Mouse (Mus musculus) forebrain, embryonic 14.5 days (tissue): ENCODE results near the gene Gm5294. TPM values are rescaled to one million over a fixed set of nuclear protein-coding genes. Genes with fewer than 3 reads are reported as not detected.

Experiments
- ATAC-seq: fragments of 200-750 bp; cut with Nextera tagmentation; 2 replicates; pipeline ENCODE4 v1.8.0; 2017; ENCODE audit warnings: mild to moderate bottlenecking, moderate library complexity
- DNase-seq: peaks from one replicate; pipeline ENCODE4 v3.0.0-alpha.2; 2015; ENCODE audit warnings: low spot score
- H3K27ac ChIP-seq: fragments of 300-500 bp; sonication (generic); 2 replicates; pipeline ENCODE4 v1.5.1; 2014; ENCODE audit warnings: low read depth, mild to moderate bottlenecking, control low read depth, low read length, moderate library complexity
- H3K27me3 ChIP-seq: fragments of 300-500 bp; sonication (generic); replicated peaks from 2 replicates; pipeline ENCODE4 v1.6.1; 2014; ENCODE audit warnings: low read length, control low read depth, mixed read lengths; ENCODE audit not compliant: control insufficient read depth, insufficient read depth
- H3K36me3 ChIP-seq: fragments of 300-500 bp; sonication (generic); 2 replicates; pipeline ENCODE4 v1.6.1; 2014; ENCODE audit warnings: low read length, control low read depth; ENCODE audit not compliant: control insufficient read depth, insufficient read depth
- H3K4me1 ChIP-seq: fragments of 300-500 bp; sonication (generic); 2 replicates; pipeline ENCODE4 v1.6.1; 2014; ENCODE audit warnings: antibody characterized with exemption, low read length, control low read depth; ENCODE audit not compliant: control insufficient read depth, insufficient read depth
- H3K4me2 ChIP-seq: fragments of 300-500 bp; sonication (generic); 2 replicates; pipeline ENCODE4 v1.6.1; 2014; ENCODE audit warnings: mild to moderate bottlenecking, control low read depth, low read length
- H3K4me3 ChIP-seq: fragments of 300-500 bp; sonication (generic); 2 replicates; pipeline ENCODE4 v1.5.1; 2014; ENCODE audit warnings: low read depth, low read length, control low read depth
- H3K9ac ChIP-seq: fragments of 300-500 bp; sonication (generic); 2 replicates; pipeline ENCODE4 v1.6.1; 2014; ENCODE audit warnings: mild to moderate bottlenecking, low read length, control low read depth, moderate library complexity
- H3K9me3 ChIP-seq: fragments of 300-500 bp; sonication (generic); replicated peaks from 2 replicates; pipeline ENCODE4 v1.6.1; 2016; ENCODE audit warnings: low read length, control low read depth, mixed read lengths; ENCODE audit not compliant: control insufficient read depth
- WGBS: fragments of 180-500 bp; shearing (Covaris S2); extraction: QIAGEN DNeasy Blood & Tissue Kit; methylation state at CpG from one replicate; pipeline ENCODE4 v1.1.7; 2014; 5-methylcytosine and 5-hydroxymethylcytosine counted together
- polyA plus RNA-seq: library from polyadenylated mRNA; unstranded; fragments of >200 nt; fragmentation: Nextera tagmentation; extraction: Ambion mirVana; gene quantifications from 2 replicates; pipeline ENCODE4 v1.2.1, GENCODE M21; 2014

Gm5294 gene
- polyA plus RNA-seq, result not detected in 2 replicates

DNA sequence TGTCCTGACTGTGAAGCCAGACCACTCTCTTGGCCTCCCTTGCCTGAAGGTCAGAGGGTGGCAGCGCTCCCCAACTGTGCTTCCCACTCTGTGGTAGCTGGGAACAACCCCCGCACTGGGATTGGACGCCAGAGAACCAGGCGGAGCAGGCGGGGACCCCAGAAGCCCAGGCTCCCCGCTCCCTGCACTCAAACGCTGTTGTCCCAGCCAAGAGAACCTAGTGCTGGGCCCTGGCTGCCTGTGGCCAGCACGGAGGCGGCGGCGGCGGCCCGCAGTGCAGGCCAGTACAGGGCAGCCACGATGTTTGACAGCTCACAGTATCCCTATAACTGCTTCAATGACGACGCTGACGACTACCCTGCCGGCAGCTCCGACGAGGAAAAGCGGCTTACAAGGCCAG, at the start of gene Gm5294:
Gene Gm5294 (plus strand): TSS at position 301 of the 400 bp plus-strand sequence.
- Histone ChIP-seq H3K9me3 (no peaks in the 10 kb centered on the region), H3K27ac (no peak within 1 kb of the TSS), H3K9ac (no peak within 1 kb of the TSS), H3K4me2 (peak within 1 kb of the TSS; percentile 42), H3K36me3 (no peaks in the 10 kb centered on the region), H3K4me1 (no peaks in the 10 kb centered on the region), H3K4me3 (peak within 1 kb of the TSS; percentile 18; the same call in 1 of the 2 replicates), H3K27me3 (peaks cover 38% of the 10 kb centered on the region)
- no peak for DNase-seq
- no peak for ATAC-seq
- WGBS, result 6% methylated on average over 21 of the region's 21 CpGs

GRCm38 (mm10) chr5:138775096-138775495, 44.8 kb upstream of the Gm5294 start:
- H3K36me3 ChIP-seq, result peaks cover 62% of the 10 kb centered on the region
- WGBS, result 95% methylated on average over 5 of the region's 5 CpGs
- H3K4me3 ChIP-seq, result no peak overlapping the region
- H3K9ac ChIP-seq, result no peak overlapping the region
- no peaks in the 10 kb centered on the region for H3K27me3 ChIP-seq
- DNase-seq (no peak), ATAC-seq (no peak)
- no peaks in the 10 kb centered on the region for H3K9me3 ChIP-seq
- H3K4me1 ChIP-seq, result peaks cover 11% of the 10 kb centered on the region; the same call in 1 of the 2 replicates
- no peak overlapping the region for H3K27ac ChIP-seq
- no peak overlapping the region for H3K4me2 ChIP-seq

DNA sequence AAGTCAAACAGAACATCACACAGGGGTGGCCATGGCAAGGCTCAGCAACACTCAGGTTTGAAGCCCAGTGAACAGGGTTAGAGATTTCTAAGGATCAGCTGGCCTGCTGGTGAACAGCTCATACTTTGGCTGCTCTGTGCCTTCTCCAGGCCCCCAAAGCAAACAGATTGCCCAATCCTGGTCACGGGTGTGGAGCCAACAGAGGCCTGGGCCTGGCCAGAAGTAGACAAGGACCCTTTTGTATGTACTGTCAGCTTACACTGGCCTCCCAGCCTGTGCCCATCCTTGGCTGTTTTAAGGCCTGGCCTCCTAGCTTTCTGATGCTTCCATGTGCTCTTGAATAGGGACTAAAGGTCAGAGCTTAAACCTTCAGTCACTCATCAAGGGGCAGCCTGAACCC, 43.5 kb upstream of the Gm5294 start:
- H3K36me3 ChIP-seq, result peaks cover 59% of the 10 kb centered on the region
- 60% methylated on average over 1 of the region's 1 CpGs for WGBS
- no peak for ATAC-seq

GRCm38 (mm10) chr5:138778731-138779463, 41.0 kb upstream of the Gm5294 start:
- Histone ChIP-seq H3K4me2 (no peak overlapping the region), H3K9me3 (no peaks in the 10 kb centered on the region), H3K4me1 (peaks cover 13% of the 10 kb centered on the region; the same call in 1 of the 2 replicates), H3K36me3 (peaks cover 57% of the 10 kb centered on the region), H3K27me3 (no peaks in the 10 kb centered on the region), H3K4me3 (no peak overlapping the region), H3K27ac (peak overlapping the region; percentile 82), H3K9ac (0 out of 2 replicates have a peak overlapping the region, but pooled peaks have one; percentile 8)
- ATAC-seq, result peak; percentile 76
- 49% methylated on average over 9 of the region's 9 CpGs for WGBS
- DNase-seq, result peak; percentile 80

More for the DNA sequence above, 43.5 kb upstream of the Gm5294 start:
- DNase-seq, result no peak
- Histone ChIP-seq H3K4me2 (no peak overlapping the region), H3K27ac (no peak overlapping the region), H3K4me3 (no peak overlapping the region), H3K4me1 (peaks cover 11% of the 10 kb centered on the region; the same call in 1 of the 2 replicates), H3K9ac (no peak overlapping the region), H3K27me3 (no peaks in the 10 kb centered on the region), H3K9me3 (no peaks in the 10 kb centered on the region)

DNA sequence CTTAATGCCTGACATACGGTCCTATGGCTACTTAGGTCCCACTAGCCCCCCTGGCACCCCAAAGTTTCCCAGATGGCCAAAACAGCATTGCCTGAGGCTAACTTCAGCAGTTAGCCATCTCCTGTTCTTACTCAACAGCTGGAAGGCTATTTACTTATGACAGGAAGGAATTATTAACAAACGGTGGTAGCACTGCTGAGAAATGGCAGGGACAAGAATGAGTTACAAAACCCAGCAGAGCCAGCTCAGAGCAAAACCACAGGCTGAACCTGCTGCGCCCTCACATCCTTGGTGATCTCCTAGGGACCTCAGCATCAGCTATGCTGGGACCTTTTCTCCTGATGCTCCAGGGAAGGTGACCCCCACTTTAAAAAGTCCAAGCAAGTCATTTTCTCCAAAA, 40.2 kb upstream of the Gm5294 start:
- 89% methylated on average over 3 of the region's 3 CpGs for WGBS
- H3K27ac ChIP-seq, result no peak overlapping the region
- H3K4me1 ChIP-seq, result peaks cover 13% of the 10 kb centered on the region; the same call in 1 of the 2 replicates

DNA sequence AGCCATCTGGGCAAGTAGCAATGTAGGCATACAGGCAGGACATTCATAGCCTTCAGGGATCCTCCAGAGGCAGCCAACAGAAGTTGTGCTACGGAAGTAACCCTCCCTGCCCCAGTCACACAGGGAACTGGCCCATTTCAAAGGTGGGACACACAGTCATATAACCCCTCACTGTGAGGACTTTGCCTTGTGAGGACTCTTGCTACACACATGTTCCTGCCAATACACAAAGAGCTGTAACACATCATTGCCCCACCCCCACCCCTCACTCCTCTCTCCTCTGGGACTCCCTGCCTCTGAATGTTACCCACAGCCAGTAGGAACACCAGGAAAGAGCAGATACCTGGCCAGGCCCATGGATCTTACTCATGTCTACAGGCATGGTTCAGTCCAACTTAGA, 37.2 kb upstream of the Gm5294 start:
- 89% methylated on average over 1 of the region's 1 CpGs for WGBS
- Histone ChIP-seq H3K27ac (peak overlapping the region; percentile 55; the same call in 1 of the 2 replicates), H3K4me2 (no peak overlapping the region), H3K9ac (0 out of 2 replicates have a peak overlapping the region, but pooled peaks have one; percentile 2), H3K36me3 (peaks cover 36% of the 10 kb centered on the region), H3K4me3 (no peak overlapping the region), H3K27me3 (no peaks in the 10 kb centered on the region), H3K9me3 (no peaks in the 10 kb centered on the region), H3K4me1 (peaks cover 13% of the 10 kb centered on the region; the same call in 1 of the 2 replicates)
- no peak for DNase-seq
- ATAC-seq, result no peak

More for the DNA sequence above, 40.2 kb upstream of the Gm5294 start:
- ATAC-seq, result no peak
- Histone ChIP-seq H3K27me3 (no peaks in the 10 kb centered on the region), H3K36me3 (peaks cover 54% of the 10 kb centered on the region), H3K4me3 (no peak overlapping the region), H3K9ac (no peak overlapping the region), H3K9me3 (no peaks in the 10 kb centered on the region), H3K4me2 (no peak overlapping the region)
- DNase-seq, result no peak

GRCm38 (mm10) chr5:138783181-138783580, 36.7 kb upstream of the Gm5294 start:
- Histone ChIP-seq H3K4me1 (peaks cover 12% of the 10 kb centered on the region; the same call in 1 of the 2 replicates), H3K9ac (0 out of 2 replicates have a peak overlapping the region, but pooled peaks have one; percentile 2), H3K4me2 (no peak overlapping the region), H3K36me3 (peaks cover 35% of the 10 kb centered on the region), H3K9me3 (no peaks in the 10 kb centered on the region), H3K27me3 (no peaks in the 10 kb centered on the region), H3K27ac (peak overlapping the region; percentile 55; the same call in 1 of the 2 replicates), H3K4me3 (no peak overlapping the region)
- ATAC-seq (no peak), DNase-seq (peak; percentile 10)
- WGBS, result 82% methylated on average over 8 of the region's 8 CpGs

- H3K4me1 ChIP-seq, result 0 out of 2 replicates have a peak, but pooled peaks cover 2% of the 10 kb centered on the region
- no peak overlapping the region for H3K27ac ChIP-seq
- 91% methylated on average over 3 of the region's 3 CpGs for WGBS
- no peaks in the 10 kb centered on the region for H3K9me3 ChIP-seq
- no peak overlapping the region for H3K9ac ChIP-seq
- no peak for DNase-seq
- no peak overlapping the region for H3K4me2 ChIP-seq
- peaks cover 35% of the 10 kb centered on the region for H3K36me3 ChIP-seq
- ATAC-seq, result no peak
- H3K27me3 ChIP-seq, result no peaks in the 10 kb centered on the region
- no peak overlapping the region for H3K4me3 ChIP-seq
These were observed 33.8 kb upstream of the Gm5294 start for GRCm38 (mm10) chr5:138785986-138786515.

- no peak overlapping the region for H3K4me2 ChIP-seq
- no peak overlapping the region for H3K9ac ChIP-seq
- 0 out of 2 replicates have a peak, but pooled peaks cover 2% of the 10 kb centered on the region for H3K4me1 ChIP-seq
- ATAC-seq, result no peak
- no peak overlapping the region for H3K27ac ChIP-seq
- H3K4me3 ChIP-seq, result no peak overlapping the region
- no peaks in the 10 kb centered on the region for H3K27me3 ChIP-seq
- peaks cover 30% of the 10 kb centered on the region for H3K36me3 ChIP-seq
- 83% methylated on average over 7 of the region's 7 CpGs for WGBS
- DNase-seq, result no peak
- H3K9me3 ChIP-seq, result no peaks in the 10 kb centered on the region
These were observed 32.2 kb upstream of the Gm5294 start for GRCm38 (mm10) chr5:138787648-138788047.
